Mouse (Mus musculus): ENCODE data around the gene Zfp617. TPM values are rescaled to one million over a fixed set of nuclear protein-coding genes. Genes with fewer than 3 reads are reported as not detected.
"Not testable (repeated sequence)": the region's sequence is repeated elsewhere in the genome, so short reads cannot be mapped to it uniquely, and the experiment has no call there.

The Zfp617 gene
- polyA plus RNA-seq, 1 experiment from 2014 or later, result 22.0 TPM

DNA sequence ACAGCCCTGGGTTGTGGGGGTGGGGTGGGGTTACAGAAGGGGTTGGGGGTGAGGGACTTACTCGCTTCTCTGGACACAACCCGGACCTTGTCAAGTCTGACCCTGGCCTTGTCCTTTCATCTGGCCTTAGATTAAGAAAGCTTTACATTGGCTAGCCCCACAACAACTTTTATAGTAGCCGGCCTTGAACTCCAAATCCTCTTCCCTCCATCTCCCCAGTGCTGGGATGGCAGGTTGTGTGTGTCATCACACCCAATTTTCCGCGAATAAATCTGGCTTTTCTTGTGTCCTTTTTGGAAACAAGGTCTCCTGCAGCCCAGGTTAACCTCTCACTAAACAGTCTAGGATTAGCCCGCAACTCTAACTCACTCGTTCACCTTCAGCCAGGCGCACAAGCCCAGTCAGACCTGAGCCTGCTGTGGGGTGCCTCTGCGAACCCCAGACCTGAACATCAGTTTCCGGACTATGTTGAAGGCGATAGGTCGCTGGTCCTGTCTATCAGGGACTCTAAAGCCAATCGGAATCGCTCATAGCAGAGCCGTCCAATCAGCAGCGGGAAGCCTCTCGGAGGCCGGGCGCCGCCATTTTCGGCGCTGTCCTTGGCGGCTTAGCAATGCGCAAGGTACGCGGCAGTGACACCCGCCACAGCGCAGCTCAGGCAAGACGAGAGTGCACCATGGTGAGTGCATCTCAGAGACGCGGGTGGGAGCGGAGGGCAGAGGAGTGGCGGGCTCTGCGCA is 42.2 kb downstream of the Zfp617 start, which contains the start of gene Zfp961:
TSS of gene Zfp961 (plus strand) at position 557 of the 740 bp plus-strand sequence.
- ATAC-seq (ENCODE audit: low read depth), result peak; percentile 100
- WGBS, result 3% methylated on average over 34 of the region's 34 CpGs
- Histone ChIP-seq H3K4me1 (replicated peaks; ENCODE audit: control insufficient read depth, insufficient read depth, low read length) (peaks cover 11% of the 10 kb centered on the region; the same call in 1 of the 2 replicates), H3K27ac (ENCODE audit: low read length) (peak within 1 kb of the TSS; percentile 74), H3K36me3 (ENCODE audit: control insufficient read depth, insufficient read depth, low read length) (peaks cover 9% of the 10 kb centered on the region), H3K9me3 (ENCODE audit: control insufficient read depth, low read length) (peaks cover 5% of the 10 kb centered on the region; the same call in 1 of the 2 replicates), H3K9ac (ENCODE audit: low read length) (peak within 1 kb of the TSS; percentile 83), H3K27me3 (ENCODE audit: control insufficient read depth, insufficient read depth, low read depth, low read length) (no peaks in the 10 kb centered on the region), H3K4me2 (ENCODE audit: low read depth, low read length) (peak within 1 kb of the TSS; percentile 86), H3K4me3 (ENCODE audit: low read length) (peak within 1 kb of the TSS; percentile 73)

DNA sequence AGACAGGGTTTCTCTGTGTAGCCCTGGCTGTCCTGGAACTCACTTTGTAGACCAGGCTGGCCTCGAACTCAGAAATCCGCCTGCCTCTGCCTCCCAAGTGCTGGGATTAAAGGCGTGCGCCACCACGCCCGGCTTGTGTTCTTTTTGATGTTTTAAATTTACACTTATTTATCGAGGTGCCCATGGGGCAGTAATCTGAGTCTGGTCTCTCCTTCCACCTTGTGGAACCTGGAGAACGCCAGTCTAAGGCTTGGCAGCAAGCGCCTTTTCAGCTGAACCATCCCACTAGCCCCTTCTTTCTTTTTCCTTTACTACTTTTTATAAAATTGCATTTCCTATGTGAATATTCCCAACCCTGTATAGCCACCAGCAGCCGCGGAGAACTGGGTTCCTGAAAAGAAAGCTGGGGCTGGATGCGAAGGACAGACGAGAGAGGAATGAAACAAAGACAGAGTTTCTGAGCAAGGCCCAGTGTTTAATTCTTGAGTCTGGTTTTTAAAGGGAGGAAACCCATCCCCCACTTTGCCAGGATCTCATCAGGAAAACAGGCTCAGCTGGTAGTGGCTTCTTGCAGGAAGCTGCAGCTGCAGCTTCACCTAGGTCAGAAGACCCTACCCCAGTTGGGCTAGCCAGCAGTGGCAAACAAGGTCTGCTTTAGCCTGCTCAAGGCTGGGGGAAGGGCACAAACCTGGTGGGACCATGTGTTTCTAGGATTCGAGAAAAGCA is 43.2 kb downstream of the Zfp617 start:
- peak overlapping the region; percentile 83 for H3K9ac ChIP-seq (ENCODE audit: low read length)
- H3K4me3 ChIP-seq (ENCODE audit: low read length), result peak overlapping the region; percentile 73
- H3K27ac ChIP-seq (ENCODE audit: low read length), result peak overlapping the region; percentile 9; the same call in 1 of the 2 replicates
- H3K4me1 ChIP-seq (replicated peaks; ENCODE audit: control insufficient read depth, insufficient read depth, low read length), result peaks cover 11% of the 10 kb centered on the region; the same call in 1 of the 2 replicates
- ATAC-seq (ENCODE audit: low read depth), result no peak
- 21% methylated on average over 13 of the region's 14 CpGs for WGBS
- peaks cover 5% of the 10 kb centered on the region; the same call in 1 of the 2 replicates for H3K9me3 ChIP-seq (ENCODE audit: control insufficient read depth, low read length)
- H3K36me3 ChIP-seq (ENCODE audit: control insufficient read depth, insufficient read depth, low read length), result peaks cover 9% of the 10 kb centered on the region
- peak overlapping the region; percentile 54 for H3K4me2 ChIP-seq (ENCODE audit: low read depth, low read length)
- no peaks in the 10 kb centered on the region for H3K27me3 ChIP-seq (ENCODE audit: control insufficient read depth, insufficient read depth, low read depth, low read length)

DNA sequence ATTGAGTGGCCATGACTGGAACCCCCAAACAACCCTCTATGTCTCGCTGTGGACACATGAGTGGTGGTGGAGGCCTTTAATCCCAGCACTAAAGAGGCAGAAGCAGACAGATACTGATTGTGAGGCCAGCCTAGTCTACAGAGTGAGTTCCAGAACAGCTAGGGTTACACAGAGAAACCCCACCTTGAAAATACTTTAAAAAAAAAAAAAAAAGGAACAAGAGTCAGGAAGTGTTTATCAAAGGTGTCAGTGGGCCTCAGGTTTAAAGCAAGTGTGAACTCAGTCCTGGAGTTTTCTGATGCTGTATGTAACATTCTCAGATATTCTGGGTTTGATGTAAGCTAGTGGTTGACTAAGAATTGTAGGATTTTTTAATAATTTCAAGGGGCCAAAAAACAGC is 44.1 kb downstream of the Zfp617 start:
- peaks cover 9% of the 10 kb centered on the region for H3K36me3 ChIP-seq (ENCODE audit: control insufficient read depth, insufficient read depth, low read length)
- H3K9me3 ChIP-seq (ENCODE audit: control insufficient read depth, low read length), result peaks cover 5% of the 10 kb centered on the region; the same call in 1 of the 2 replicates
- WGBS, result 83% methylated on average over 1 of the region's 1 CpGs
- H3K4me3 ChIP-seq (ENCODE audit: low read length), result no peak overlapping the region
- no peak overlapping the region for H3K27ac ChIP-seq (ENCODE audit: low read length)
- peak overlapping the region; percentile 83; the same call in 1 of the 2 replicates for H3K9ac ChIP-seq (ENCODE audit: low read length)
- no peak for ATAC-seq (ENCODE audit: low read depth)
- peaks cover 11% of the 10 kb centered on the region; the same call in 1 of the 2 replicates for H3K4me1 ChIP-seq (replicated peaks; ENCODE audit: control insufficient read depth, insufficient read depth, low read length)
- peak overlapping the region; percentile 54 for H3K4me2 ChIP-seq (ENCODE audit: low read depth, low read length)
- H3K27me3 ChIP-seq (ENCODE audit: control insufficient read depth, insufficient read depth, low read depth, low read length), result no peaks in the 10 kb centered on the region

DNA sequence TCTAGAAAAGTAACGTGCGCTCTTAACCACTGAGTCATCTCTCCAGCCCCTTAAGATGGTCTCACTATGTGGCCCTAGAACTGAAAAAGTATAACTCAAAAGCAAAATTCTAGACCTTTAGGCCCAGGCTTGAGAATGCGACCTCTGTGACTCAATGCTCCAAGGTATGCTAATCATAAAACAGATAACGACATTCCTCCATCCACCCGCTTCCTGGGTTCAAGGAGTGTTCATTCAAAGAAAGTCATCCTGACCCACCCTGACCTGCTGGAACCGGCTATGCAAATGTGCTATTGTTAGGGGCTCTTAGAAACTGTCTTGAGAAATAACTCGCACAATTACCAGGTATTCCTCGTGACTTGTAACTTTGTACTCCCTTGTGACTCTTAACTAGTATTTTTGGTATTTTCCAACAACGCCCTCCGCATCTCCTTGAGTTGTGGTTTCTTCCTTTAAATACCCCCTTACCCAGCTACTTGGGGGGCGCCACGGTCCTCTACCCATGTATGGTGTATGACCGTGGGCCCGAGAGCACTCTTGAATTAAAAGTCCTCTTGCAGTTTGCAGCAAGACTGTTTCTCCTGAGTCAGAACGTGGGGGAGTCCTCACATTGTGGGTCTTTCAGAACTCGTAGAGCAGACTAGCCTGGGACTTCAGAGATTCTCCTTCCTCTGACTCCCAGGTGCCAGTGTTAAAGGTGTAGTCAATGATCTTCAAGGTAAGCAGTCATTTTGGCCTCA is 44.7 kb downstream of the Zfp617 start:
- H3K4me3 ChIP-seq (ENCODE audit: low read length); ATAC-seq (ENCODE audit: low read depth); H3K27me3 ChIP-seq (ENCODE audit: control insufficient read depth, insufficient read depth, low read depth, low read length); H3K9ac ChIP-seq (ENCODE audit: low read length); H3K36me3 ChIP-seq (ENCODE audit: control insufficient read depth, insufficient read depth, low read length); H3K9me3 ChIP-seq (ENCODE audit: control insufficient read depth, low read length); H3K4me2 ChIP-seq (ENCODE audit: low read depth, low read length); H3K27ac ChIP-seq (ENCODE audit: low read length): not testable (repeated sequence)
- WGBS, result 93% methylated on average over 16 of the region's 16 CpGs
- H3K4me1 ChIP-seq (replicated peaks; ENCODE audit: control insufficient read depth, insufficient read depth, low read length), result peaks cover 11% of the 10 kb centered on the region; the same call in 1 of the 2 replicates

DNA sequence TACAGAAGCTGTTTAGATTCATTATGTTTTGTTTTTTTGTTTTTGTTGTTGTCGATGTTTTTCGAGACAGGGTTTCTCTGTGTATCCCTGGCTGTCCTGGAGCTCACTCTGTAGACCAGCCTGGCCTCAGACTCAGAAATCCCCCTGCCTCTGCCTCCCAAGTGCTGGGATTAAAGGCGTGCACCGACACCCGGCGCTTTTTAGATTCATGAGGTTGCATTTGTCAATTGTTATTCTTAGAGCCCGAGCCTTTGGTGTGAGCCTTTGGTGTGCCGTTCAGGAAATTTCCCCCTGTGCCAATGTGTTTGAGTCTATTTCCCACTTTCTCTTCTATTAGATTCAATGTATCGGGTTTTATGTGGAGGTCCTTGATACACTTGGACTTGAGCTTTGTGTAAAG is 46.2 kb downstream of the Zfp617 start:
- Histone ChIP-seq H3K4me3 (ENCODE audit: low read length) (no peak overlapping the region), H3K4me1 (replicated peaks; ENCODE audit: control insufficient read depth, insufficient read depth, low read length) (peaks cover 11% of the 10 kb centered on the region; the same call in 1 of the 2 replicates), H3K9me3 (ENCODE audit: control insufficient read depth, low read length) (peaks cover 5% of the 10 kb centered on the region; the same call in 1 of the 2 replicates), H3K27ac (ENCODE audit: low read length) (no peak overlapping the region), H3K36me3 (ENCODE audit: control insufficient read depth, insufficient read depth, low read length) (peaks cover 9% of the 10 kb centered on the region), H3K9ac (ENCODE audit: low read length) (no peak overlapping the region), H3K27me3 (ENCODE audit: control insufficient read depth, insufficient read depth, low read depth, low read length) (no peaks in the 10 kb centered on the region), H3K4me2 (ENCODE audit: low read depth, low read length) (no peak overlapping the region)
- 93% methylated on average over 9 of the region's 9 CpGs for WGBS
- ATAC-seq (ENCODE audit: low read depth), result no peak

DNA sequence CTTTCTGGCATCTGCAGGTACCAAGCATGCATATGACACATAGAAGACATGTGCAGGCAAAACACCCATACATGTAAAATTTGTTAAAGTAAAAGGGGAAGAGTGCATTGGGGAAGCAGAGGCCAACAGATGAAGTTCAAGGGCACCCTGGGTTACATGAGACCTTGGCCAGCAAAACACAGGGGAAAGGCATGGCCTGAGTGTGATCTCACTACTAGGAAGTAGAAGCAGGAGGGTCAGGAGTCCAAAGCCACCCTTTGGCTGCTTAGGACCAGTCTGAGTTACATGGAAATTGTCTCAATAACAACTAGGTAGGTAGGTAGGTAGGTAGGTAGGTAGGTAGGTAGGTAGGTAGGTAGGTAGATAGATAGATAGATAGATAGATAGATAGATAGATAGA is 52.0 kb downstream of the Zfp617 start:
- ATAC-seq (ENCODE audit: low read depth), result no peak
- no peaks in the 10 kb centered on the region; the same call in 1 of the 2 replicates for H3K9me3 ChIP-seq (ENCODE audit: control insufficient read depth, low read length)
- peaks cover 5% of the 10 kb centered on the region for H3K36me3 ChIP-seq (ENCODE audit: control insufficient read depth, insufficient read depth, low read length)
- no peak overlapping the region for H3K4me3 ChIP-seq (ENCODE audit: low read length)
- no peaks in the 10 kb centered on the region for H3K4me1 ChIP-seq (replicated peaks; ENCODE audit: control insufficient read depth, insufficient read depth, low read length)
- no peak overlapping the region for H3K4me2 ChIP-seq (ENCODE audit: low read depth, low read length)
- no peak overlapping the region for H3K27ac ChIP-seq (ENCODE audit: low read length)
- no peak overlapping the region for H3K9ac ChIP-seq (ENCODE audit: low read length)
- H3K27me3 ChIP-seq (ENCODE audit: control insufficient read depth, insufficient read depth, low read depth, low read length), result no peaks in the 10 kb centered on the region

DNA sequence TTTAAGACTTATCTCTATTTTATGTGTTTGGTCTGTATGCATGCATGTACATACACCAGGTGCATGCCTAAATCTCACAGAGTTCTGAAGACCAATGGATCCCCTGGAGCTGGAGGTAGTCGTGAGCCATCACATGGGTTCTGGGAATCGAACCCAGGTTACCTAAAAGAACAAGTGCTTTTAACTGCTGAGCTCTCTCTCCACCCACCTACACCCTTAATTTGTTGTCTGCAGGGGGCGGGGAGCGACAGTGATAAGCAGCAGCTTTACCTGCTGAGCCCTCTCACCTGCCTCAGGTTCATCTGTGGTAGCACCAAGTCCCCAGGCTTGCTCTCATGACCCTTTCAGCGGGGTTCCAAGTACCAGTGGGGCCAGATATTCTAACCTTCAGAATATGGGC is 53.4 kb downstream of the Zfp617 start:
- H3K9ac ChIP-seq (ENCODE audit: low read length), result no peak overlapping the region
- H3K36me3 ChIP-seq (ENCODE audit: control insufficient read depth, insufficient read depth, low read length), result peaks cover 16% of the 10 kb centered on the region
- H3K4me2 ChIP-seq (ENCODE audit: low read depth, low read length), result no peak overlapping the region
- H3K4me3 ChIP-seq (ENCODE audit: low read length), result no peak overlapping the region
- no peaks in the 10 kb centered on the region for H3K27me3 ChIP-seq (ENCODE audit: control insufficient read depth, insufficient read depth, low read depth, low read length)
- peaks cover 2% of the 10 kb centered on the region; the same call in 1 of the 2 replicates for H3K9me3 ChIP-seq (ENCODE audit: control insufficient read depth, low read length)
- WGBS, result 85% methylated on average over 5 of the region's 5 CpGs
- no peak for ATAC-seq (ENCODE audit: low read depth)
- H3K4me1 ChIP-seq (replicated peaks; ENCODE audit: control insufficient read depth, insufficient read depth, low read length), result no peaks in the 10 kb centered on the region
- no peak overlapping the region for H3K27ac ChIP-seq (ENCODE audit: low read length)

DNA sequence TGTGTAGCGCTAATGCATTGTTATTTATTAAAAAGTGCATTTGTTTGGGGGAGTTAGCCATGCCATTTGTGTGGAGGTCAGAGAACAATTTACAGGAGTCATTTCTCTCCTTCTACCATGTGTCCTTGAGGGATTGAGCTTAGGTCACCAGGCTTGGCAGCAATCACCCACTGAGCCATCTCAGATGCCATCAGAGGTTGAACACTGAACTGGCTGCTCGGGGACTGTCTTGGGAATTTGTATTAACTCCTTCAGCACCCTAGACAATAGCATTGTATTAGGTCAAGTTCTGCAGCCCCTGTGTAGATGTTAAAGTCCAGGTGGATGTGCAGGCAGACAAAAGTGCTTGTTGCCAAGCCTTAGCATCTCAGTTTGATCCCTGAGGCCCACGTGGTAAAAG is 55.6 kb downstream of the Zfp617 start:
- WGBS, result 81% methylated on average over 3 of the region's 3 CpGs
- ATAC-seq (ENCODE audit: low read depth), result no peak
- no peak overlapping the region for H3K4me3 ChIP-seq (ENCODE audit: low read length)
- H3K9ac ChIP-seq (ENCODE audit: low read length), result no peak overlapping the region
- H3K27me3 ChIP-seq (ENCODE audit: control insufficient read depth, insufficient read depth, low read depth, low read length), result no peaks in the 10 kb centered on the region
- H3K9me3 ChIP-seq (ENCODE audit: control insufficient read depth, low read length), result peaks cover 2% of the 10 kb centered on the region; the same call in 1 of the 2 replicates
- peaks cover 33% of the 10 kb centered on the region for H3K36me3 ChIP-seq (ENCODE audit: control insufficient read depth, insufficient read depth, low read length)
- H3K4me2 ChIP-seq (ENCODE audit: low read depth, low read length), result no peak overlapping the region
- H3K4me1 ChIP-seq (replicated peaks; ENCODE audit: control insufficient read depth, insufficient read depth, low read length), result no peaks in the 10 kb centered on the region
- H3K27ac ChIP-seq (ENCODE audit: low read length), result no peak overlapping the region
